Mouse (Mus musculus): ENCODE data around the gene Rbm20.

Gene Rbm20

GRCm38 (mm10) chr19:53841915-53842314, 164.8 kb downstream of the Rbm20 start:
- DNase-seq (ENCODE audit: extremely low spot score, low read depth, low spot score), result no peak

GRCm38 (mm10) chr19:53843972-53844371, 166.9 kb downstream of the Rbm20 start:
- DNase-seq (ENCODE audit: extremely low spot score, low read depth, low spot score), result no peak

- DNase-seq (ENCODE audit: extremely low spot score, low read depth, low spot score), result no peak
Observed at GRCm38 (mm10) chr19:53848272-53848995, 171.3 kb downstream of the Rbm20 start.

- DNase-seq (ENCODE audit: extremely low spot score, low read depth, low spot score), result no peak
Observed at GRCm38 (mm10) chr19:53850166-53850922, 173.2 kb downstream of the Rbm20 start.

- DNase-seq (ENCODE audit: extremely low spot score, low read depth, low spot score), result no peak
Observed at GRCm38 (mm10) chr19:53851352-53851751, 174.2 kb downstream of the Rbm20 start.

- DNase-seq (ENCODE audit: extremely low spot score, low read depth, low spot score), result no peak
Observed at GRCm38 (mm10) chr19:53851826-53852698, 175.0 kb downstream of the Rbm20 start.

GRCm38 (mm10) chr19:53852699-53853451, 175.8 kb downstream of the Rbm20 start:
- no peak for DNase-seq (ENCODE audit: extremely low spot score, low read depth, low spot score)

GRCm38 (mm10) chr19:53854978-53855377, 177.9 kb downstream of the Rbm20 start:
- no peak for DNase-seq (ENCODE audit: extremely low spot score, low read depth, low spot score)

- no peak for DNase-seq (ENCODE audit: extremely low spot score, low read depth, low spot score)
Observed at GRCm38 (mm10) chr19:53855781-53856180, 178.7 kb downstream of the Rbm20 start.

GRCm38 (mm10) chr19:53856794-53857193, 179.7 kb downstream of the Rbm20 start:
- no peak for DNase-seq (ENCODE audit: extremely low spot score, low read depth, low spot score)

GRCm38 (mm10) chr19:53857962-53858361, 180.9 kb downstream of the Rbm20 start:
- no peak for DNase-seq (ENCODE audit: extremely low spot score, low read depth, low spot score)

- DNase-seq (ENCODE audit: extremely low spot score, low read depth, low spot score), result no peak
Observed at GRCm38 (mm10) chr19:53859149-53859548, 182.0 kb downstream of the Rbm20 start.

GRCm38 (mm10) chr19:53859593-53859992, 182.5 kb downstream of the Rbm20 start:
- no peak for DNase-seq (ENCODE audit: extremely low spot score, low read depth, low spot score)

- DNase-seq (ENCODE audit: extremely low spot score, low read depth, low spot score), result no peak
Observed at GRCm38 (mm10) chr19:53861346-53861745, 184.2 kb downstream of the Rbm20 start.

GRCm38 (mm10) chr19:53862573-53863246, 185.6 kb downstream of the Rbm20 start:
- DNase-seq (ENCODE audit: extremely low spot score, low read depth, low spot score), result no peak

GRCm38 (mm10) chr19:53867238-53867637, 190.1 kb downstream of the Rbm20 start:
- DNase-seq (ENCODE audit: extremely low spot score, low read depth, low spot score), result no peak

- no peak for DNase-seq (ENCODE audit: extremely low spot score, low read depth, low spot score)
Observed at GRCm38 (mm10) chr19:53868125-53868524, 191.0 kb downstream of the Rbm20 start.

GRCm38 (mm10) chr19:53868796-53869195, 191.7 kb downstream of the Rbm20 start:
- no peak for DNase-seq (ENCODE audit: extremely low spot score, low read depth, low spot score)

GRCm38 (mm10) chr19:53869427-53870385, 192.6 kb downstream of the Rbm20 start:
- DNase-seq (ENCODE audit: extremely low spot score, low read depth, low spot score), result no peak

Measured in hindlimb bud, embryonic 11.5 days (tissue).